Mouse (Mus musculus): Measurements from ENCODE around the gene Mybpc3.
"Not testable (repeated sequence)": the region's sequence is repeated elsewhere in the genome, so short reads cannot be mapped to it uniquely, and the experiment has no call there.

- TF ChIP-seq POLR2A (IDR thresholded peaks at IDR 0.05; ENCODE audit: low read depth, low read length); CTCF (conservative IDR thresholded peaks at IDR 0.05; ENCODE audit: insufficient read depth, insufficient read length, low read depth, low read length): not testable (repeated sequence)
Measured at GRCm38 (mm10) chr2:91111832-91112231, 6.1 kb upstream of the Mybpc3 start.

All from kidney, adult 2 months (tissue).